Mouse (Mus musculus) right cerebral cortex, postnatal 14 days (tissue): Measurements from ENCODE around the gene Ddb1.
A peak's percentile ranks its signal among the peaks of the same experiment; 100 is the strongest.

Experiments
- DNase-seq: peaks from one replicate; pipeline ENCODE4 v3.0.0; 2022

The Ddb1 gene

DNA sequence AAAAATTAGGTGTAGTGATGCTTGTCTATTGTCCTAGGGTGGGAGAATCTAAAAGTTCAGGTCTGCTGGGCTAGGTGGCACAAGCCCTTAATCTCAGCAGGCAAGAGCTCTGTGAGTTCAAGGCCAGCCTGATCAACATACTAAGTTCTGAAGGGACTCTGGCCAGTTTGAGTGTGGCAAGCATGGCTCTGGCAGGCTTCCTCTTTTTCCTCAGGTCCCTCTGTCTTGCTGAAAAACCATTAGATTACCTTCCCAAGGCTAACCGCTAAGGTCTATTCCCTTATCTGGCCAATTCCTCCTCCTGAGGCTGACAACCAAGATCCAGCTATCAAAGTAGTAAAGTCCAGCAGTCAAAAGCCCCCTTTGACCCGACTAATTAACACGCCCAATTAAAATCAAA lies 57.5 kb downstream of the Ddb1 start:
- no peak for DNase-seq

DNA sequence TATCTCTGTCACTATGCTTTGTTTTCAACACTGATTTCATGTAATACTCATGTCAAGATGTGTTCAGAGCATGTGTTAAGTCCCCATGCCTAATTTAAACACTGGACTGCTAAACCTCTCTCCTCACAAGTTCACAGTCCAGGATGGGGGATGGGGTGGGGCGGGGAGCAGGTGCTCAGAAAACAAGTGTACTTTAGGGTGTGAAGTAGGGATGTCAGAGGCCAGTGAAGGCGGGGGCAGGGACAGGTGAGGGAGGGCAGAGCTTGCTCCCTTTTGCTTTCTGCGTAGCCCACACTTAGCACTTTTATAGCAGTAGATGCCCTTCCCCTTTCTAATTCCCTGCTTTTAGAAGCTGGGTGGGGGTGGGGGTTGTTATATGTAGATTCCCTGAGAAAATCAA lies 60.0 kb downstream of the Ddb1 start:
- no peak for DNase-seq

DNA sequence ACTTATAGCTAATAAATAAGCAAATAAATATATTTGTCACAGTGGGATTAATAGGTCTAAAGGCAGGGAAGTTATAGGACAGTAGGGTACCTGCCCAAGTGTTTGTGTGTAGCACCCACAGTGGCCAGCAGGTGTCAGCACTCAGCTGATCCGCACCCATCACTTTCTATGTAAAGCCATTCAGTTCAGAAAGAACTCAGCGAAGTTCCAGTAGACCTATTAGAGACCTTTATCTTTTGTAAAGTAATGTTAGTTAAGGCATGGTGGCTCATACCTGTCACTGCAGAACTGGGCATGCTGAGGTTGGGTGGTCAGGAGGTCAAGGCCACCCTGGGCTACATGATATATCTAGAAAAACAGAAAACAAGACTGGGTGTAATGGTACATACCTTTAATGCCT lies 60.4 kb downstream of the Ddb1 start:
- DNase-seq = peak; percentile 69

DNA sequence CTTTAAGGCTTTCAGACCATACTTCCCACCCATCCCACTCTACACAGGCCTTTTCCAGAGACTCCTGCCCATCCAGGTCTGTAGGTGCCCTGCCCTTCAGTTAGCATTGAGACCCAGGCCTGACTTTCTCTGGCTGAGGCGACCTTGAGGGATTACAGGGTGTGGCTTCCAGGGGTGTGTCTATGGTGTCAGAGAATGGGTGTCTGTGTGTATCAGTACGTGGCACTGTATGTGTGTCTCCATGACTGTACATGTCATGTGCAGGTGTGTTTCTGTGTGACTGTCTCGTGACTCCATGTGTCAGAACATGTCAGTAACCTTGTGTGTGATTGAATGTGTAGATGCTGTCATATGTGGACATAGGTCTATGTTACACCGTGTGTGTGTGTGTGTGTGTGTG lies 66.2 kb downstream of the Ddb1 start:
- no peak for DNase-seq

DNA sequence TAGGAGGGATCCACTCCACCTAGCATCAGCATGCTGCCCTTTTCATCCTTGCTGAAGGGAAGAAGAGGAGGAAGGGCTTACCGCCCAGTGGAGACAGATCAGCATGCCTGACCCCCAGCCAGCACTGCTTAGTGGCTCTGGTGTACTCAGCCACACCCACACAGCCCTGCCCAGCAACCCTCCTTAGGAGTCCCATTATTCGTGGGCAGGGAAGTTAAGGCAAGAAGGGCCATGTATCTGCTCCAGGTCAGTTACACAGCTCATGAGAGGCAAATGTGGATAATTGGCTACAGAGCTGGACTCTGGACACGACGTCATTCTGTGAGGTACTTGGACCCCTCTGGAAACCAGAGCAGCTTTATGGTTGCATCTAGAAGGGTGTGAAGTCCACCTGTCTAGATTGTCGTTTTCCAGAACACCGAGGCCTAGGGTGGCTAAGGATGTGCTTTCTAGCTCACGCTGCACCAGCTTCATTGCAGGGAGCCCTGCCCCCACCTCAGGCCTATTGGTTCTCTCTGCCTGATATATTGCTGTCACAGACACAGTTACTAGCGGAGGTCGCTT lies 66.8 kb downstream of the Ddb1 start:
- DNase-seq = no peak

DNA sequence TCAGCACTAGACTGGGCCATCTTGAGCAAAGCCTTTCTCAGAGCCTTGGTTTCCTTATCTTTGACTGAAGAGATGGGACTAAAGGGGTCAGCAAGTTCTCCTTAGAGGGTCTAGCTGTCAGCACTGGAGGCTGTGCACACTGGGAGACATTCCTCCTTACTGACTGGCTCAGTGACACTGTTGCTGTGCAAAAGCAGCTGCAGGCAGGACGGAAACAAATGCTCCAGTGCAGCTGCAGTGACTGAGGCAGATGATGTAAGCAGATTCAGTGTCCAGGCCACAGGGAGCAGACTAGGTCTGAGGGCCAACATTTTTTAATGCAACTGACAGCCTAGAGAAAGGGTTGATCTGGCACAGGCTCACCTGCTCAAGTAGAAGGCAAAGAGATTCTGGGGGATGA lies 68.1 kb downstream of the Ddb1 start:
- no peak for DNase-seq

DNA sequence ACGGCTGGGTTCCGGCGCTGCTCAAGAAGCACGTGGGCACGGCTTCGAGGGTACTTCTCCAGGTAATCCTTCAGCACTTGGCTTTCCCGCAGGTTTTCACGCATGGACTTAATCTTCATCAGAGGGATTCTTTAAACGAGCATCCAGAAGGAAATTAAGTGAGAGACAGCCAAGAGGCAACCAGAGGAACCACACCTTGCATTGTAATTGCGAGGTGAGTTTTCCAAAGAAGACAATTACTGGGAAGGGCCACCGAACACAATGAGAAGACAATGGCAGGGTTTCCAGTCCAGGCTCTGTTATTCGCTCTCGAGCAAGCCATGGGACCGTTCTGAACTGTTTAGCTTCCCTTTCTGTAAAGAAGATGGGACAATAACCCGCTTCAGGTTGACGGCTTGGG lies 71.5 kb downstream of the Ddb1 start:
- no peak for DNase-seq

DNA sequence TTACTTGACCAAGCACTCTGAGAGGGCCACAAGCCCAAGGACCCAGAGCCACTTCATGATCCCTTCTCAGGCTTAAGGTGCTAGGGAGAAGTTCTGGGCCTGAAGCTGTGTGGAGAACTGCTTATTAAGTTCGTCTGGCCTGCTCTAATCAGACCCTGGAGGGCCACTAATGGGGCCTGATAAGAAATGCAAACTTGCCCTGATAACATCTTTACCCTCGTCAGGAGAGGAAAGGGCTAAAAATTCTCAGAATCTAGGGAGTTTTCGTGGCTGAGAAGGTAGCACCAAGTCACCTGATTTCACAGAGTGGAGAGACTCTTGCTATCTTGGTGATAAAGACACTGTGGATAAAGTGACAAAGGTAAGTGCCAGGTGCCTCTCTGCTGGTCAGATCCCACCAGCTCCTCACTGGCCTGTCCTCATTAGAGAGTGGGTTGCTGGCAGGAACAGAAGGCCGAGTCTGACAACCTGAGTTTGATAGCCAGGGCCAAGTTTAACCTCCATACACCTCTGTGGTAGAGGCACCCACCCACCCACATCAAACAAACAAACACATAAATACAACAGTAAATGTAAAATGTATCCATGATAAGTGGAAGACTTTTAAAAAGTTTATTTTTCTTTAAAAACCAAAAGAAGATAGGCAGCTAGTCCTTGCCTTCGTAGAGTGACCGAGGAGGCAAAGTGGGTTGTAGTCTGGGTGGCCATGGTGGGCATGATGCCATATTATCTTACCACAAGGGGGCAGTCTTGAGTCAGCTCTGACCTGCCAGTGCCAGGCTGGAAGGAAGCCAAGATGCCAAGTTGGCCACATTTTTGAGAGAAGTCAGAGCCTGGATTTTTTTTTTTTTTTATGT lies 73.0 kb downstream of the Ddb1 start, which contains the start of gene Pga5:
Pga5 (minus strand) TSS at position 157 of the 857 bp plus-strand sequence.
- peak; percentile 84 for DNase-seq

DNA sequence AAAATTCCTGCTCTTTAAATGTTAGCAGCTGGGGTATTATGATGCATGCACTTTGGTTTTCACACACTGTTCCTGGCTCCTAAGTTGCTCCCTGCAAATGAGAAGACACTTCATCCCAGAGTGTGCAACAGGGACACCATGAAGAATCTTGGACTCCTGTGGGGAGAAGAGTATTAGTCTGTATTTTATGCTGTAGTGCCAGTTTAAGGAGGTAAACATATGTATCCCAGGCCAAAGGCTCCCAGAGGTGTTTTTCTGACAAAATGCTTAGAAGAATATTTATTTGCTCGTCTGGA lies 73.6 kb downstream of the Ddb1 start:
- DNase-seq = no peak
